Mouse (Mus musculus): ENCODE measurements around the gene 1300017J02Rik.

DNA sequence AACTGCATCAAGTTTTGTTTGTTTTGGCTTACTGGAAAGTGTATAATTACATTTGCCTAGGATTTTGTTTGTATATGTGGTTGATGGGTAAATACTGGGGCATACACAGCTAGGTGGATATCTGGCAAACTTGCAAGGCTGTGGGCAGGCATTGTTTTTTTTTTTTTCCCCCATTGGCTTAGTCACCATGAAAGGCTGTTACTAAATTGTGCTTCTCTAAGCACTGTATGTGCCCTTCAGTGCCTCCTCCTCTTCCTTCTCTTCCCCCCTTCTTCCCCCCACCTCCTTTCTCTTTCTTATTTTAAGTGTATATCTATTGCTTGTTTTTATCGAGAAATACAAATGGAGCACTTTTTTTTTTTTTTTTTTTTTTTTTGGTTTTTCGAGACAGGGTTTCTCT lies 19.8 kb upstream of the 1300017J02Rik start:
- no peak for TF ChIP-seq CTCF (IDR thresholded peaks at IDR 0.05; ENCODE audit: low read depth)
- no peak for TF ChIP-seq EP300 (IDR thresholded peaks at IDR 0.05; ENCODE audit: low read depth)
